Mouse (Mus musculus) activated CD4-positive, CD25-positive, alpha-beta regulatory T cell, adult 4 months (primary cell): ENCODE results near the gene Frrs1. TPM values are rescaled to one million over a fixed set of nuclear protein-coding genes. Genes with fewer than 3 reads are reported as not detected.

Experiments
- ATAC-seq: one replicate; pipeline ENCODE4 v1.8.0; 2017
- polyA plus RNA-seq, 2 experiments: library from polyadenylated mRNA; unstranded; fragments of 100-300 nt; shearing (Covaris generic); gene quantifications; one replicate each; pipeline ENCODE4 v1.2.1; 2017

The Frrs1 gene
- polyA plus RNA-seq, 2 experiments from 2014 or later: 13.8 to 26.3 TPM

DNA sequence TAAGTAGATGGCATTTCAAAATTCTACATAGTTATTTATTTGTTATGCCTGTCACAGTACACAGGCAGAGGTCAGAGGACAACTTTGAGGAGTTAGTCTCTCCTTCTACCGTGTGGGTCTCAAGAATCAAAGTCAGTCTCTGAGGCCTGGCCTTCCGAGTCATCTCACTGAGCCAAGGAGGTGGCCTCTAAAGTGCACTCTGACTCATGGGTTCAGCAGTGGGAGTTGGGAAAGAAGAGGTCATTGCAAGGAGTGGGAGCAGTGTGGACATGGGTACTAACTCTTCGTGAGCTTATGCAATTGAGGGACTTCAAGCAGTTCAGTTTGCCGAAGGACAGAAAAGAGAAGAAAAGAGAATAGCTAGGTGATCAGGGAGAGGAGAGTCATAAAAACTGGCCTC lies 10.3 kb upstream of the Frrs1 start:
- no peak for ATAC-seq

DNA sequence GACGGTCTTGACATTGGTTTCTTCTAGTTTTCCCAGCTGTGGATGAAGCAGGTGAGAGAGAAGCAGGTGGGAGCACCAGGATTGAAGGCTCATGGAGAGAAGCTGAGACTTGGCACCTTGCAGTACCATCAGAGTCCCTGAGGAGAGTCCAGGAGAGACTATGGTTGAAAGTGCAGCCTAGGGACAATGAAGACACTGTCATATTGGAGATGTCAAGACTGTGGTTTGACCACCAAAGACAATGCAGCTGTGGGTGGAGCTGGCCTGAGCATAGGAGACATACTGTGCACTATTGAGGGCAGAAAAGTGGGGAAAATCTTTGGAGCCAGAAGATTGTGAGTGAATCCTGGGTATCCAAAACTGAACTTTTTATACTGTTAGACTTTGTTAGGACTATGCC lies 8.9 kb upstream of the Frrs1 start:
- no peak for ATAC-seq

DNA sequence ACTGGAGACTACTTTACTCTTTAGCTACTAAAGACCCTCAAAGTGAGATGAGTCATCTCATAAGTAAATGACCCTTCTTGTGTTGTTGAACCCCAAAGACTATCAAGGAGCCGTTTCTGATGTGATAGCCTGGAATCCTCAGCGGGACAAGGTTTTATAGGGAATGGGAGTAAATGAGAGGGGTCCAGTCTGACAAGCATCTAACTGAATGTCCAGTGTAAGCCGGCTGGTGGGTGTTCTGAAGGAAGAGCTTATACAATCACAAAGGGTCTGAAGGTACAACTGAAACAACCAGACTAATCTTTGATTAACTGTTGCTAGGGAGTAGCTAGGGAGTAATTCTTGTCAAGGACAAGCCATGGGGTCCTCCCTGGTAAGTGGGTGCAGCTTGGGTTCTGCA lies 6.8 kb upstream of the Frrs1 start:
- no peak for ATAC-seq

DNA sequence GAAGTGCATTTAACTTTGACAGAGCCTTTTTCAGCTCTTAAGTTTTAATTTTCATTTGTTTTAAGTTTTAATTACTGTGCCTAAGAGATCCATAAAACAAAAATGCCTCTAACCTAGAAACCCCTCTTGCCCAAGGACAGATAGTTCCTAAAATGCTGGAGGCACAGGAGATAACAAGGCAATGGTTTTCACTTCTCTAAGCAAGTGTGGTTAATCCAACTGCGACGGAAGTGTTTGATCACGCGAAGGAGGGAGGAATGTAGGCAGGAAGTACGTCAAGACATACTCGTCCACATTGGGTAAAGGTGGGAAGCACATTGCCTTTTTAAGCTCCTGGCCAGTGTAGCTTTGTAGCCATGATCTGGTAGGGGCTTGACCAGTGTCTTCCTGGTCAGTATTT lies 1.7 kb upstream of the Frrs1 start:
- no peak for ATAC-seq

DNA sequence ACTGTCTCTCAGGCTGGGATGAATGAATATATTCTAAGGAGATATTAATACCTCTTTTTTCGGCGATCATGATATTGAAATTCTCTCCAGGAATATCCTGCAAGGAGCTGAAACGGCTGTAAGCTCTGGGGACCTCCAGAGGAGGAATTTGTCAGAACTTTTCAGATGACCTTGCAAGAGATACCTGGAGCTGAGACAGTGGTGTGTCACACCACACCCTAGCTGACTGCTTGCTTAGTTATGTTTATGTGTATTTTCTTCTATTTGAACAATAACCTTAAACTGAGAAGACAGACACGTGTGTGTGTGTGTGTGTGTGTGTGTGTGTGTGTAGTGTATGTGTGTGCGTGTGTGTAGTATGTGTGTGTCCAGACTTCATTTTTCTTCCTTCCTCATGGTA lies 488 bp downstream of the Frrs1 start:
- ATAC-seq: no peak

DNA sequence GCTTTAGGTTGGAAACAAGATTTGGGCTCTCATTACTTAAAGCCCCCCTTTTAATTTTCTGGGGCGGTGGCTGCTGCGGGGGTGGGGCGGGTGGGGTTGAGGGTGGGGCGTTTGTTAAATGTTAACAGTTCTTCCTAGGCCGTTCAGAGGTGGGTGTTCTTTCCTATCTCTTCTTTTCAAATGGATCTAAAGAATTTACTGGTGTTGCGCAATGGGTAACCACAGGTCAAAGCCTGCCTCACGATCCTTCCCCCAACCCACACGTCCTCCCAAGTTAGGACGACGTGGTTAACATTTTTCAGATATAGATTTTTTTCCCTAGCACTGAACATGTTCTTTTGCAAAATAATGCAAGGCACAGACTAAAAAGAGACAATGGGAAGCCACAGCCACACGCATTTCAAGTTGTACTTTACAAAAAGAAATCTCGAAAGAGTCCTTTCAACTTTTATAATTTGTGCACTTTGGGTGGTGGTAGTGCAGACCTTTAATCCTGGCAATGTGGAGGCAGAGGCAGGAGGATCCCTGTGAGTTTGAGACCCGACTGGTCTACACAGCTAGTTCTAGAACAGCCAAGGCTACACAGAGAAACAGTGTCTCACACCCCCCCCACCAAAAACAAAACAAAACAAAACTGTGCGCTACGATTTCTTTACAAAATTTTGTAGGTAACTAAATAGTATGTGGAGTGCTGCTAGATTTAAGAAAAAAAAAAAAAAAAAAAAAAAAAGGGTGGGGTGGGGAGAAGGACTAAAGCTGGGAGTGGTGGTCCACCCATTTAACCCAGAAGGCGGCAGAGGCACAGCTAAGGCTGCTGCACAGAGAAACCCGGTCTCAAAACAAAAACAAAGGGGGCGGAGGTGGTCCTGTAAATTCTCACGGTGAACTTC lies 1.3 kb downstream of the Frrs1 start:
- ATAC-seq: no peak

DNA sequence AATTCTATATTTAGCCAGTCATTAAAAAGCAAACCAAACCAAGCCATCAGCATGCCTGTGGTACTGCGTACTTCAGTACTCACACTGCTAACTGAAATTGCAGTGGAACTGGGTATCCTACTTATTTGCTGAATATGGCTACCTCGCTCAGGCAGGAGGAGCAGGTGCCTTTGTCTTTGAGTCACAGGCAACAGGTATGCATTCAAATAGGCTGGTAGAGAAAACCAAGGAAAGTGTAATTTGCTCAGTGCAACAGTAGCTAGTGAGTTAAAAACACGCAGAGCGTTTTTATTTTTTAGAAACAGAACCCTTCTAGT lies 1.9 kb downstream of the Frrs1 start:
- peak; percentile 22 for ATAC-seq

DNA sequence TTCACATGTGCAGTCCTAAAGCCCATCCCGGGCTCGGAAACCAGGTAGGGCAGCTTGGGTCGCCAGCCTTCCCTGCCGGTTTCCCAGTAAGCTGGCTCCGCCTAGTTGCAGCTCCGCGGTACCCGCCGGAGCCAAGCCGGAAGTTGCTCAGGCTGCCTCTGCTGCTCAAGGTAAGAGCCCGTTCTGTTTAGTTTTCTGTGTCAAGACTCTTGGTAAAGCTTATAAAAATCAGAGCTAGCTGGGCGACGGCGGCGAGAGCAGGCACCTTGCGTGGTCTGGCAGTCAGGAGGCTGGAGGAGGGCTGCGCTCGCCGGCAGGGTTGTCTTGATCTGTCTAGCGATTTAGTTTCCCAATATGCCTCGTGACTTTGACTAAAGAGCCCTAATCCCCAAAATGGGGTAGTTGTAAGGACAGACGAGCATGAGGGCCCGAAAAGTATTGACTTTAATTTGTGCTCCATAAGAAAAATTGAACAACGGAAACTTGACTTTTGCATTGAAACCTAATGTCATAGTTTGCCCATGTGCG lies 2.3 kb downstream of the Frrs1 start:
- peak; percentile 96 for ATAC-seq

DNA sequence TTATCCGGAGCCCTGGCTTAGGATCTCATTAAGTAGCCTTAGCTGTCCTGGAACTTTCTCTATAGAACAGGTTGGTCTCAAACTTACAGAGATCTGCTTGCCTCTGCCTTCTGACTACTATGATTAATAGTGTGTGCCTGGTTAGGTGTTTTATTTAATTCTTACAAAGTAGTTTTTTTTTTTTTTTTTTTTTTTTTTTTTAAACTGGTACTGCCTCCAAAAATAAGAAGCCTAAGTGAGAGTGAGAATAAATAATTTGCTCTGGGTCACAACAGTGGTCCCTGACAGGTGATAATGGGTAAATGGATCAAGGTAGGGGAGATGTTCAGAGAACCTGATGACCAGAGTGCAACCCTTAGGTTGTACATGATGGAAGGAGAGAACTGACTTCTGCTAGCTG lies 3.4 kb downstream of the Frrs1 start:
- ATAC-seq: no peak

DNA sequence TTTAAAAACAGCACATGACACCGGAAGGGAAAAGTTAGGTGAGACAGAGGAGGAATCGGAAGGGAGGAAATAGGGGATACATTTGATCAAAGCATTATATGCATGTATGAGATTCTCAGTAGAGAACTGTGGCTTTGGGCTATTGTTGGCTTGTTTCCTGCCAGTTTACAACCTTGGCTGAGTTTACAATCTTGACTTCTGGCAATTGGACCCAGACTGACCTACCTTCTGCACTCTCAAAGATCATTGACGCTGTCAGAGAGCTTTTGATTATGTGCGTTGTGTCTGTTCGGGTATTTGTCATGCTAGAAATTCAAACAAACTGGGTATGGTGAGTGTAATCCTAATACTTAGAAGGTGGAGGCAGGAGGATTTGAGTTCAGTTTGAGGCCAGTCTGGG lies 5.2 kb downstream of the Frrs1 start:
- ATAC-seq: no peak

DNA sequence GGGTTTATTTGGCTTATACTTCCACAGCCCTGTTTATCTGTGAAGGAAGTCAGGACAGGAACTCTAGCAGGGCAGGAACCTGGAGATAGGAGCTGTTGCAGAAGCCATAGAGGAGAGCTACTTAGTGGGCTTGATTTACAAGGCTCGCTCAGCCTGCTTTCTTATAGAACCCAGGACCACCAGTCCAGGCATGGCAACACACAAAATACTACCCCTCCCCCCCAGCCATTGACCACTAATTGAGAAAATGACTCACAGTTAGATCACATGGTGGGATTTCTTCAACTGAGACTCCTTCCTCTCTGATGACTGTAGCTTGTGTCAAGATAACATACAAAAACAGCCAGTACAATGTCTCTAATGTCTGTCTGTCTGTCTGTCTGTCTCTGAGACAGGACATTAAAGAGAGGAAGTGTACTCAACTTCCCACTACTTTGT lies 6.0 kb downstream of the Frrs1 start:
- no peak for ATAC-seq

DNA sequence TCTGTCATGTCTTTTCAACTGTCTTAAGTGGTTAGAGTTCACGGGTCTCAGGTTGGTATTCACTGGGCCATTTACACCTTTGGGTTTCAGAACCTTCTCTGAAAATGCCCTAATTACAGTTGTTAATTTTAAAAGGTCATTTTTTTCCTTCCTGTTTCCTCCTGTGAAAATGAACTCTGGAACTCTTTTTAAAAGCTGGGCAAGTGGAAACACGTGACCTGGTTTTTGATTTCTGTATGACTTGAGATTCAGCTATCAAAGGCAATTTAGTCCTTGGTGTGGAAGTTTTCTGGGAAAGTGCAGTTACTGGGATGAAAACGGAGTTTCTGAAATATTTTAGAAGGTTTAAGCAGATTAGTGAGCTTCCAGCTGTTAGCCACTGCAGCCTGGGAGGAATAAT lies 11.1 kb downstream of the Frrs1 start:
- ATAC-seq: no peak

DNA sequence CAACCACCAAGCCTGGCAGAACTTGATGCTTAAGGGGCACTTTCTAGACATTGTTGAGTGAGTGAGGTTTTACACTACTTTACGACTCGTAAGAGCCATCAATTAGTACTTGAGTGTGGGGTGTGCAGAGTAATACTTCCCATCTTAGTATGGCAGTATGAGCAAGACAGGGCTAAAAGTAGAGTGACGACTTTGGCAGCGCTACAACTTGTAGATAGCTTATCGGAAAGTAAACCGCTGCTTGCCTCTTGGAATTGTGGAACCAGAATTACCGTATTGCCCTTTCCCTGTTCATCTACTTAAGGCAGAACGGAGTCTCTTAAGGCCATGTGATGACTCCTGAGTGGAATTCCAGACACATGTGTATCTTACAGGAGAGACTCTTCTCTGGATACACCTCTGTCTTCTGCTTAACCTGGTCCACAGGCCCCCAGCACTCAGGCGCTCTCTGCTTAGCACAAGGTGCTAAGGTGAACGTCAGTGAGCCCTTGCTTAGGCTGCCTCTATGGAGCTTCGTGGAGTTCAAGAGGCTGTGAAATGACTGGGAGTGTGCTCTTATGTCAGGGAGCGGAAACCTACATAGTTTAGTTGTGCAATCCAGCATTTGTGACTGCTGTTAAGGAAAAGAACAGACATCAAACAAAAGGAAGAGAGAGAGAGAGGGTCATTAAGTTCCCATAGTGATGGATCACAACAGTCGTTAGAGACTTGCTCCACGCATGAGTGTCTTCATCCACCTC lies 23.1 kb downstream of the Frrs1 start:
- ATAC-seq: no peak

DNA sequence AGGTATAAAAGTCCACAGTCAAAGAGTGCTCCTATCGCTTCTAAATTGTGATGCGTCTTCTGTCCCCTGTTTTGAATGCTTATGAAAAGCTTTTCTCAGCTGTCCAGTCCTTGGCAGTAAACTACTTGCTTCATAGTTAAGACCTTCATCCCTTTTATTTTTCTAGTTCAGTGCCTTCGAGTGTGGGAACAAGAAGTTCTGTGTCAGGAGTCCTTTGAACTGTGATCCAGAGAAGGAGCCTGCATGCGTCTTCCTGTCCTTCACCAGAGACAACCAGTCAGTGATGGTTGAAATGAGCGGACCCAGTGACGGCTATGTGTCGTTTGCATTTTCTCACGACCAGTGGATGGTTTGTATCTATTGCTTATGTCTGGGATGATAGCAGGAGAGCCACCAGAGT lies 25.7 kb downstream of the Frrs1 start:
- ATAC-seq: no peak

DNA sequence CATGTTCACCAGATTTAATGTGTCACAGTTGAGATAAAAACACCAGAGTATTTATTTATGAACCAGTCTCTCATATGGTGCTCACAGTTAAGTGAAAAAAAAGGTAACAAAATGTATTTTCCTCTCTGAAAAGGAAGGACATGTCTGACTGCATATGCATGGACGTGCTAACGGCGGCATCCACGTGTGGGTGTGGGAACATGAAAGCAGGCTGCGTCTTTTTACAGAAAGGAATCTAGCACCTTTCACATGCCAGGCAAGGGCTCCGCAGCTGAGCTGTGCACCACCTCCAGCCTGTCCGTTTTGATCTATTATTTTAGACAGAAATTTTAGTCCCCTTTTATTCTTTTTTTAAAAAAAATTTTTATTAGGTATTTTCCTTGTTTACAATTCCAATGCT lies 30.1 kb downstream of the Frrs1 start:
- no peak for ATAC-seq

DNA sequence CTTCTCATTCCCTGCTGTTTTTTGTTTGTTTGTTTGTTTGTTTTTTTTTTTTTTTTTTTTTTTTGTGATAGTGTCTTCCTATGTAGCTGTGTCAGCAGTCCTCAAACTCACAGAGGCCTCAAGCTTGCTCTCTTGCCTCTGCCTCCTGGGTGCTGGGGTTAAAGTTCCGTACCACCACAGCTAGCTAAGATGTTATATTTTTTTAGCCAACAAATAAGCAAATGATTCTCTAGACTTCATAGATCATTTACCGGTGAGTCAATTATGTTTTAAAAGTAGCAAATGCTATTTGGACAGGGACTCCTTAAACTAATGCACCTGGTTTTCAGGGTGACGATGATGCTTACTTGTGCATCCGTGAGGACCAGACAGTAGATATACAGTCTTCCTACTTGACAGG lies 31.3 kb downstream of the Frrs1 start:
- no peak for ATAC-seq

DNA sequence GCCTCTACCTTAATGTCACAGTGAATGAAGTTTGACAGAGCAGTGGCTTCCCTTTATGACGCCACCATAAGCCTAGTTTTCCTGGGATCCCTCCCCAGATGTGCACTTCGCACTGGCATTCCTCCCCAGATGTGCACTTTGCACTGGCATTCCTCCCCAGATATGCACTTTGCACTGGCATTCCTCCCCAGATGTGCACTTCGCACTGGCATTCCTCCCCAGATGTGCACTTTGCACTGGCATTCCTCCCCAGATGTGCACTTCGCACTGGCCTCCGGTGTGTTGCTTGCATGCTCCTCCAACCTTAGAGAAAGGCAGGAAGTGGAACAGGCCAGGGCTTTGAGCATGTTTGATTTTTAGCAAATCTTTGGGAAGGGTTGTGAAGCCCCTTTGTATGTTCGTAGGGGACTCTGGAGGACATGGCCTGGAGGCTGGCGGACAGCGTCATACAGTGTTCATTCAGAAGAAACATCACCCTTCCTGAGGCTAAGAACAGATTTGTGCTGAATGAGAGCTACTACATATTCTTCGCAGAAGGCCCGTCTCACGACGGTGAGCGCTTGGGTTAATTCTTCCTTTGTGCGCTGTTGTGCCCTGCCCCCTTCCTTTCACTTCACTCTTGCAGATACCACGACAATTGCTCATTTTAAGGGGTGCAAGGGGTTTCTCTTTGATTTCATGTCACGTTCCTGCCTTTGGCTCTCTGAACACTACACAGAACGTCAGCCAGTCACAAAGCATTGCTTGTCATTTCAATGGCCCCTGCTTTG lies 32.4 kb downstream of the Frrs1 start:
- ATAC-seq: no peak

DNA sequence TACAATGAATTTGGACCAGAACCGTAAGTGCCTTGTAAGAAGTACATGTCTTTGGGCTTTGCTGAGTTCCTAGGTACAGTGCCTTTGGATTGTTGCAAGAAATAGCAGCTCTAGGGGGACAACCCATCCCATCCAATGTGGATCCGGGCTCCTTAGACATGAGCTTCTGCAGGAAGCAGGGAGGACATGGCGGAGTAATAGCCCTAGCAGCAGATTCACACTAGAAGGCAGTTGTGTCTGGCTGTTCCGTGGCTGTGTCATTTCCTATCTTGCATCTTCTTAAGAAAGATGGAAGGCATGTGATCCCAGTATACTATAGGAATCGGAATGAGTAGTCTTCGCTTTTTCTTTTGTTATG lies 32.9 kb downstream of the Frrs1 start:
- no peak for ATAC-seq

DNA sequence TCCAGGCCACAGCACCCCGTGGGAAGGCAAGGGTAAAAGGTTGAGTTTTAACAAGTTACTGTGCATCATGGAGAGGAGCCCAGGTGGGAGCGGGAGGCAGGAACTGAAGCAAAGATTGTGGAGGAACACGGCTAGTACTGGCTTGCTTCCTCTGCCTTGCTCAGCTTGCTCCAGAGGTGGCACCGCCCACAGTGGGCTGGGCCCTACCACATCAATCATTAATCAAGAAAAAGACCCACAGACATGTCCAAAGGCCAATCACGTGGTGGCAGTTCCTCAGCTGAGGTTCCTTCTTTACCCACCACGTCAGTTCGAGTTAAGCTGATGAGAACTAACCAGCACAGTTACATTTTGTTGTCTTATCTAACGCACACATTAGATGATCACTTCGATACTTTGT lies 33.6 kb downstream of the Frrs1 start:
- ATAC-seq: no peak

DNA sequence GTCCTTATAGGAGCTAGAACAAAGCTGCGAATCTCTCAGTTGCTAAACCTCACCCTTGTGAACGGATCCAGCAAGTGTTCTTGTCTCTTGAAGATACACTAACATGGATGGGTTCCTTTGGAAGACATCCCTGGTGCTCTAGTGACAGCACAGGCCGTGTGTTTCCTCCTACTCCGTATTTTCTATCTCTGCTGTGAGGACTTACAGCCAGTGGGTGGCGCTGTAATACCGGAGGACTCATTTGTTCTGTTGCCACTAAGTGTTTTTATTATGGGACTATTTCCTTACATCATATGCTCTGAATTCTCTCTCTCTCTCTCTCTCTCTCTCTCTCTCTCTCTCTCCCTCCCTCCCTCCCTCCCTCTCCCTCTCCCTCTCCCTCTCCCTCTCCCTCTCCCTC lies 44.9 kb downstream of the Frrs1 start:
- no peak for ATAC-seq

DNA sequence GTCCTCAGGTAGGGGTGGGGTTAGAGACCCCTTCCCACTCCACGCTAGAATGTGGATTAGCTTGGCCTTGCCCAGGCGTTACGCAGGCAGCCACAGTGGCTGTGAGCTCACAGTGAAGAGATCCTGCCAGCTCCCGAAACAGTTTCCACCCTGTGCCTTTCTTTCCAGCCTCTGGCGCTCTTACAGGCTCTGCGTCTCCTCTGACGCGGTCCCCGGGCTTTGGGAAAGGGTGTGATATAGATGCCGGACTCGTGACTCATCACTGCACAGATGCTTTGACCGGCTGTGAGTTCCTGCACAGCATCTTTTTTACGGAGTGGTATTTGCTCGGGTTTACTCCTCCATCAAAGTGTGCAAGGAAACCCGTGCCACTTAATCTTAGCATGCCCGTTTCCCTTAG lies 46.6 kb downstream of the Frrs1 start:
- no peak for ATAC-seq

DNA sequence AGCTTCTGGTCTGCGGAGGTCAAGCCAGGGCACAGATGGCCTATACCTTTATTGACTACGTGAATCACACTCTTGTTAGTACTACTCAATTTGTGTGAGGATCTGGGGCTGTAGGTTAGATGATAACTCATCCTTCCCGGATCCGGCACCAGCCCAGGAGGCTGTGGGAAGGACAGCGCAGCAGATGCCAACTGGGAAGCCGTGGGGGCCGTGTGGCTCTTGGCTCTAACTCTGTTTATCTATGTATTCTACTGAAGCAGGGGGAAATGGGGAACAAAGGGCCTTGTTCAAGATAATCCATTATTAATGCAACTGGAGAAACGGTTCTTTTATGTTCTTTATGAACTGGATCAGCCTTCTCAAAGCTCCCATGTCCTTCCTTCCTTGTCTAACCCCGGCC lies 47.3 kb downstream of the Frrs1 start:
- ATAC-seq: no peak

DNA sequence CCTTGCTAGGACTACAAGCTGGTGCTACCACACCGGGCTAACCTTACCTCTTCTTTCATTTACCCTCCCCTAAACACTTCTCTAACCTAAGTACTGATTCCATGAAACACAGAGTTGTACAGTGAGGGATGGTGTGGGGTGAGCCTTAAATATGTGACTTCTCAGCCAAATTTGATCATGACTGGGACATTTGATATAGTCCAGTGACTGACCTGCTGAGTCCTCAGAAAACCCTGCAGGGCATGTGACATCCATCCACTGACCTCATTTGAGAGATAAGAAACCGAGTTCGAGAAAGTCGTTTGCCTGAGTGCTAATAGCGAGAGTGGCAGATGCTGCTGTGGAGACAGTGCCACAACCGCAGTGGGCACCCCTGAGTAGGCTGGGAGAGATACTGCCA lies 55.1 kb downstream of the Frrs1 start:
- ATAC-seq: no peak

DNA sequence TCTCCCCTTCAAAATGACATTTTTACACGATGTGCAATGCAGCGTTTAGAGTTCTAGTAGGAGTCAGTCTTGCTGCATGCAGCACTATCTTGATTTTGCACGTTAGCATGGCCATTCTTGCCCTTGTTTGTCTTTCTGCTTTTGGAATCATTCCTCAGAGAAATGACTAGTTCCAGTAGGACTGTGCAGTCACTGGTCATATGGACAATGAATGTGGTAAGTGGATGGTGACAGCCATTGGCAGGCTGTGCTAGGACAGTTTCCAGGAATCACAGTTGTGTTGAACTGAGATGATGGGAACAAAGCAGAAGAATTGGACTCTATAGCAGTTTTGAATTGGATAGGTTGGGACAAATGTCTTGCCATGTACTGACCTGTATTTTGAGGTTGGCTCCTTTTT lies 55.7 kb downstream of the Frrs1 start:
- no peak for ATAC-seq
